Mouse (Mus musculus) mouse embryonic stem cell (cell line): Measurements from ENCODE around the gene Hilpda.

Experiments used
- in situ Hi-C, 2 experiments: fragments of 300-500 bp; cut with MboI; formaldehyde crosslinking; loops; 1 replicate in 1 of 2; 3 replicates in 1 of 2; pipeline ENCODE4 v1.14.3; 2019 to 2020; ENCODE audit warnings: low sequenced_read_pairs in 2 of 2, low pct_unique_long_range_greater_than_20kb in 1 of 2, mixed read lengths in 1 of 2; ENCODE audit not compliant: unreplicated experiment in 1 of 2

Hilpda gene

GRCm38 (mm10) chr6:29266936-29267335 is 5.4 kb upstream of the Hilpda start:
- in situ Hi-C loops, result no loop called here

GRCm38 (mm10) chr6:29269006-29269668 is 3.2 kb upstream of the Hilpda start:
- in situ Hi-C loops, result no loop called here

- in situ Hi-C loops, result loop anchor here in 1 of 2 experiments (10.0 kb wide), 1 partner anchor 66 kb away; no protein-coding TSS in a partner anchor
Observed at GRCm38 (mm10) chr6:29270961-29271360, 1.3 kb upstream of the Hilpda start.

GRCm38 (mm10) chr6:29276746-29277145 is 4.5 kb downstream of the Hilpda start:
- in situ Hi-C loops, result loop anchor here in 1 of 2 experiments (5.0 to 10.0 kb wide), 2 partner anchors 34 to 72 kb away; no protein-coding TSS in a partner anchor

- in situ Hi-C loops, result loop anchor here in 1 of 2 experiments (5.0 to 10.0 kb wide), 2 partner anchors 36 to 74 kb away; no protein-coding TSS in a partner anchor
Observed at GRCm38 (mm10) chr6:29278513-29279267, 6.4 kb downstream of the Hilpda start.

GRCm38 (mm10) chr6:29279293-29279692 is 7.0 kb downstream of the Hilpda start, which contains the start of gene Fam71f2:
TSS of gene Fam71f2 (plus strand) at chr6:29279593.
- in situ Hi-C loops, result loop anchor here in 1 of 2 experiments (5.0 to 10.0 kb wide), 2 partner anchors 37 to 74 kb away; no protein-coding TSS in a partner anchor

- in situ Hi-C loops, result no loop called here
Observed at GRCm38 (mm10) chr6:29280671-29281070, 8.4 kb downstream of the Hilpda start.

- in situ Hi-C loops, result no loop called here
Observed at GRCm38 (mm10) chr6:29286870-29287269, 14.6 kb downstream of the Hilpda start.

GRCm38 (mm10) chr6:29287481-29287880 is 15.2 kb downstream of the Hilpda start:
- in situ Hi-C loops, result no loop called here

GRCm38 (mm10) chr6:29287944-29288343 is 15.7 kb downstream of the Hilpda start:
- in situ Hi-C loops, result no loop called here

GRCm38 (mm10) chr6:29288651-29289050 is 16.4 kb downstream of the Hilpda start:
- in situ Hi-C loops, result no loop called here

GRCm38 (mm10) chr6:29299112-29299511 is 26.8 kb downstream of the Hilpda start:
- in situ Hi-C loops, result no loop called here

- in situ Hi-C loops, result no loop called here
Observed at GRCm38 (mm10) chr6:29303251-29303650, 31.0 kb downstream of the Hilpda start.

GRCm38 (mm10) chr6:29303726-29304125 is 31.4 kb downstream of the Hilpda start:
- in situ Hi-C loops, result no loop called here

GRCm38 (mm10) chr6:29305462-29305861 is 33.2 kb downstream of the Hilpda start:
- in situ Hi-C loops, result no loop called here

GRCm38 (mm10) chr6:29308846-29309605 is 36.7 kb downstream of the Hilpda start:
- in situ Hi-C loops, result no loop called here

GRCm38 (mm10) chr6:29313690-29314202 is 41.5 kb downstream of the Hilpda start:
- in situ Hi-C loops, result no loop called here

- in situ Hi-C loops, result no loop called here
Observed at GRCm38 (mm10) chr6:29317286-29317685, 45.0 kb downstream of the Hilpda start.

- in situ Hi-C loops, result no loop called here
Observed at GRCm38 (mm10) chr6:29317941-29318340, 45.7 kb downstream of the Hilpda start.
